Mouse (Mus musculus) embryonic fibroblast, embryonic 13.5 days (primary cell): ENCODE data around the gene Med12l.

Experiments
- CTCF ChIP-seq: IDR thresholded peaks from 2 replicates; pipeline ENCODE4 v1.5.1; 2011; ENCODE audit warnings: mild to moderate bottlenecking, control low read depth, low read length, moderate library complexity, borderline replicate concordance; ENCODE audit not compliant: insufficient read depth
- POLR2A ChIP-seq: IDR thresholded peaks from 2 replicates; pipeline ENCODE4 v1.6.1; 2011; ENCODE audit warnings: low read depth, mild to moderate bottlenecking, control low read depth, low read length, moderate library complexity

DNA sequence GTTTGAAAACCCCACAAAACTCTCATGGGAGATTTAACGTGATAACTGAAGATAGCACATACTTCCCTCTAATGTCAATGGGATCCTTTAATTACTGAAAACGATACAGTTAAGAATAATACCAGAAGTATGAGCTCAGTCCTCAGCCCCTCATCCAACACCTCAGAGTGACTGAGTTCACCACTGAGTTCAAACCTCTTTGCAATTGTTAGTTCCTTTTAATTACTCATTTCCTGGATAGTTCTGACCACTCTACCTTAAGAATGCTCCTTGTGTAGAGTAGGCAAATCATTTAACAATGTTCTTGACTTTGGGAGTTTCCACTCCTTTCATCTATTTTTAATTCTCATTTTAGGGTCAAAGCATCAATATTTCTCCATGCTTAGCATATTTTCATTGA is 213.7 kb downstream of the Med12l start:
- TF ChIP-seq POLR2A (no peak), CTCF (no peak)
